Mouse (Mus musculus): ENCODE results near the gene Echdc3. TPM values are rescaled to one million over a fixed set of nuclear protein-coding genes. Genes with fewer than 3 reads are reported as not detected.
A peak's percentile ranks its signal among the peaks of the same experiment; 100 is the strongest.

Echdc3 gene
- 0.06 TPM in 1 of 2 replicates, not detected in the other for polyA plus RNA-seq (2012)

DNA sequence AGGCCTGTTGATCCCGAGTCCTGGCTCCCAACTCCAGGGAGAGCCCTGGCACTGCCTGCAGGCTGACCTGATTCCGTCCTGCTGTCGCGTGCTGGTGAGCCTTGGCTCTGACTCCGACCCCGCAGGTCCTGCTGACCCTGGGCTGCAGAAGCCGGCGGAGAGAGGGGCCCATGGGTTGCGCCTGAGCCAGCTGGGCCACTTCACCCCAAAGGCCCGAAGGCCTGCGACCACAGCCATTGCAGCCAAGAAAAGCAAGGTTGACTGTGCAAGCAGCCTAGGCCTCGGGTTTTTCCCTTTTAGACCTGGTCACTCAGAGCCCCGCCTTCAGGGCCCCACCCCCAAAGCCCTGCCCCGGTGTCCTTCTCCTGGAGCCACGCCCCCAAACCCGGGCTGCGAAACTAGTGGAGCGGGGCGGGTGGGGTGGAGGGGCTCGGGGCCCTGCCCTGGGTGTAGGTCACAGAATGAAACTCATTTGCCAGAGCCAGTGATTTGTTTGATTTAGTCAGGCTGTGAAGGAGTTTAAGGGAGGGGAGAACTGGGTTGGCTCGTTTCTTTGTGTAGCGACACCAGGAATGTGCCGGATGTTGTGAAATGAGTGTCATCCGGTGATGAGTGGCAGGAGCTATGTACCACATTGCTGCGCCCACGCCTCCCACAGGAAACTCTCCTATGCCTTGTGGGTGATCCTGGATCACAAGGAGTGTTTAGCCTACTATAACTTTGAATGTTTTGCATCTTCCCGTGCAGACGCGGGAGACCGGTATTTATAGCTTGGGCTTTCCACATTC, at the start of gene Echdc3:
Gene Echdc3, minus strand, starts transcription at position 310 of the 788 bp plus-strand sequence.
- H3K4me1 ChIP-seq (ENCODE audit: control insufficient read depth): peaks cover 9% of the 10 kb centered on the region
- peaks cover 21% of the 10 kb centered on the region for H3K27me3 ChIP-seq (ENCODE audit: control insufficient read depth)
- TF ChIP-seq TAL1 (IDR thresholded peaks at IDR 0.05; ENCODE audit: low read length) (no peak), GATA1 (IDR thresholded peaks at IDR 0.05; ENCODE audit: low read length) (no peak)
- H3K4me3 ChIP-seq (replicated peaks): peak within 1 kb of the TSS; percentile 48
- no peaks in the 10 kb centered on the region for H3K36me3 ChIP-seq (ENCODE audit: control insufficient read depth)
- no peaks in the 10 kb centered on the region for H3K9me3 ChIP-seq (ENCODE audit: control insufficient read depth, low read length)

DNA sequence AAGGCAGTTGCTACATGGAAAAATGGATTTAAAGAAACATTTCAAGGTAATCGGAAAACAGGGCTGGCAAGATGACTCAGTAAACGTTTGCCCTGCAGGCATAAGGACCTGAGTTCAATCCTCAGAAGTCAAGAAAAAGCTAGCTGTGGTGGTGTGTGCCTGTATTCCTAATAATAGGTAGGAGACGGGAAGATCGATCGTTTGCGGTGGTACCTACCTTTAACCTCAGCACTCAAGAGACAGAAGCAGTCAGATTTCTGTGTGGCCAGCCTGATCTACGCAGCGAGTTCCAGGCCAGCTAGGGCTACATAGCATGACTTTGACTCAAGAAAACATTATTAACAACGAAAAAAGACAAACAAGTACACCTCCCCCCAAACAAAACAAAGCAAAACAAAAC, 48.9 kb upstream of the Echdc3 start:
- Histone ChIP-seq H3K9me3 (ENCODE audit: control insufficient read depth, low read length) (peaks cover 14% of the 10 kb centered on the region), H3K36me3 (ENCODE audit: control insufficient read depth) (peaks cover 8% of the 10 kb centered on the region), H3K27me3 (ENCODE audit: control insufficient read depth) (no peaks in the 10 kb centered on the region), H3K4me3 (replicated peaks) (no peak overlapping the region), H3K4me1 (ENCODE audit: control insufficient read depth) (peaks cover 44% of the 10 kb centered on the region)
- TF ChIP-seq GATA1 (IDR thresholded peaks at IDR 0.05; ENCODE audit: low read length): no peak
- no peak for TF ChIP-seq TAL1 (IDR thresholded peaks at IDR 0.05; ENCODE audit: low read length)

DNA sequence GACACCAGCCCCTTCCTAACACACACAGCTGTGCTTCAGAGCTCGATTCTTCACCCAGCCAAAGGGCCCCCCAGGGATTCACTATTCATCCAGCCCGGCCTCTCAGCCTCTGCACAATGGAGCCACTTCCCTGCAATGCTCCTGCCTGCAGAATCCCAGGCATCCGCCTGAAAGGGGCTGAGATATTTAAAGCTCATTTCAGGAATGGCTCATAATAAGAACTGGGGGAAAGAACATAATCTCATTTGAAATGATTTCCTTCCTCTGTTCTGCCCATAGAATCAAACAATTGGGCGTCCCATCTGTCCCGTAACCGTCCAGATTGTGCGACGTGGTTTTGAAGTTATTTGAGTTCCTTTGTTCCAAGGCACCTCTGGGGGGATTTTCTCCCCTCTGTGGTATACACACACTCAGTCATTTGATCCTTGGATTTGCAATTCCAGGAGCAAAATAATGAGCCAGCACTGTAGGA, 48.4 kb upstream of the Echdc3 start:
- Histone ChIP-seq H3K27me3 (ENCODE audit: control insufficient read depth) (no peaks in the 10 kb centered on the region), H3K4me3 (replicated peaks) (no peak overlapping the region), H3K9me3 (ENCODE audit: control insufficient read depth, low read length) (peaks cover 13% of the 10 kb centered on the region), H3K4me1 (ENCODE audit: control insufficient read depth) (peaks cover 41% of the 10 kb centered on the region), H3K36me3 (ENCODE audit: control insufficient read depth) (peaks cover 8% of the 10 kb centered on the region)
- no peak for TF ChIP-seq GATA1 (IDR thresholded peaks at IDR 0.05; ENCODE audit: low read length)
- no peak for TF ChIP-seq TAL1 (IDR thresholded peaks at IDR 0.05; ENCODE audit: low read length)

DNA sequence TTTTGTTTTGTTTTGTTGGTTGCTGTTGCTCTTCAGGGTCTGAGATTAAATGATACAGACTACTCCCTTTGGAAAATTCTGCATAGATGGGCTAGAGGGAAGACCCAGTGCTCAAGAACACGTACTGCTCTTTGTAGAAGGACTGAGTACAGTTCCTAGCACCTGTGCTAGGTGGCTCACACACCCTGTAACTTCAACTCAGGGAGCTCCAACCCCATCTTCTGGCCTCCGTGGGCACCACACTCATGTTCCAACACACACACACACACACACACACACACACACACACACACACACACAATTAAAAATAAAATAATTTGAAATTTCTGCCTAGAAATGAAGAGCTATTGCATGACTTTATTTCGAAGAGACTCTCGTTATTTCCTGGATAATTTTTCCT, 47.8 kb upstream of the Echdc3 start:
- H3K4me3 ChIP-seq (replicated peaks): no peak overlapping the region
- peaks cover 3% of the 10 kb centered on the region for H3K36me3 ChIP-seq (ENCODE audit: control insufficient read depth)
- peaks cover 36% of the 10 kb centered on the region for H3K4me1 ChIP-seq (ENCODE audit: control insufficient read depth)
- H3K9me3 ChIP-seq (ENCODE audit: control insufficient read depth, low read length): peaks cover 7% of the 10 kb centered on the region
- TF ChIP-seq TAL1 (IDR thresholded peaks at IDR 0.05; ENCODE audit: low read length) (no peak), GATA1 (IDR thresholded peaks at IDR 0.05; ENCODE audit: low read length) (no peak)
- no peaks in the 10 kb centered on the region for H3K27me3 ChIP-seq (ENCODE audit: control insufficient read depth)

DNA sequence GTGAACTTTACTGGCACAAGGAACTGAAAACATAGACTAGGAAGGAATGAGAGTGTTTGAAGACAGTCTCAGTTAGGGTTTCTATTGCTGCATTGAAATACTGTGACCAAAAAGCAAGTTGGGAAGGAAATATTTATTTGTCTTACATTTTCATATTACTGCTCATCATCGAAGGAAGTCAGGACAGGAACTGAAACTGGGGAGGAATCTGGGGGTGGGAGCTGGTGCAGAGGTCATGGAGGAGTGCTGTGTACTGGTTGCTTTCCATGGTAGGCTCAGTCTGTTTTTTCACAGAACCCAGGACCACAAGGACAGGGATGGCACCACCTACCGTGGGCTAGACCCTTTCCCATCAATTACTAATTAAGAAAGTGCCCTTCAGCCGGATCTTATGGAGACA, 46.3 kb upstream of the Echdc3 start:
- no peak for TF ChIP-seq GATA1 (IDR thresholded peaks at IDR 0.05; ENCODE audit: low read length)
- TF ChIP-seq TAL1 (IDR thresholded peaks at IDR 0.05; ENCODE audit: low read length): no peak

DNA sequence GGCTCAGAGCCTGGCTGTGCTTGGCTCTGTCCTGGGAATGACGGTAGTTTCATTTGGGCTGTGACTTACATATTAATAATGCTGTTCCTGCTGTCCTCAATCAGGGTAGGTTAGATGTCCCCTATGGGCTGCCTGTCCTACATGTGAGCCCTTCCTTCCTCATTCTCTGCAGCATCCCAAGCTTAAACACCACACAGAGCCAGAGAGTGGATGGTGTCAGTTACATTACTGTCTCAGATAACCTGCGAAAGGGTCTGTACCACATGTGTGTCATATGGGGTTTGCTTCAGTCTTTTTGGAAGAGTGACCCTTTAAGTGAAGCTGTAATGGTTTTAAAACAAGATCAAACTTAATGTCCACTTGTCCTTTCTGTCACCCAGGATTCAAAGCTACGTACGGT, 45.2 kb upstream of the Echdc3 start:
- H3K4me3 ChIP-seq (replicated peaks): no peak overlapping the region
- peaks cover 5% of the 10 kb centered on the region for H3K9me3 ChIP-seq (ENCODE audit: control insufficient read depth, low read length)
- no peaks in the 10 kb centered on the region for H3K27me3 ChIP-seq (ENCODE audit: control insufficient read depth)
- TF ChIP-seq TAL1 (IDR thresholded peaks at IDR 0.05; ENCODE audit: low read length): no peak
- H3K36me3 ChIP-seq (ENCODE audit: control insufficient read depth): no peaks in the 10 kb centered on the region
- peaks cover 10% of the 10 kb centered on the region for H3K4me1 ChIP-seq (ENCODE audit: control insufficient read depth)

More for the DNA sequence above, 46.3 kb upstream of the Echdc3 start:
- H3K27me3 ChIP-seq (ENCODE audit: control insufficient read depth): no peaks in the 10 kb centered on the region
- H3K36me3 ChIP-seq (ENCODE audit: control insufficient read depth): no peaks in the 10 kb centered on the region
- H3K4me3 ChIP-seq (replicated peaks): no peak overlapping the region
- peaks cover 21% of the 10 kb centered on the region for H3K4me1 ChIP-seq (ENCODE audit: control insufficient read depth)
- H3K9me3 ChIP-seq (ENCODE audit: control insufficient read depth, low read length): peaks cover 5% of the 10 kb centered on the region

DNA sequence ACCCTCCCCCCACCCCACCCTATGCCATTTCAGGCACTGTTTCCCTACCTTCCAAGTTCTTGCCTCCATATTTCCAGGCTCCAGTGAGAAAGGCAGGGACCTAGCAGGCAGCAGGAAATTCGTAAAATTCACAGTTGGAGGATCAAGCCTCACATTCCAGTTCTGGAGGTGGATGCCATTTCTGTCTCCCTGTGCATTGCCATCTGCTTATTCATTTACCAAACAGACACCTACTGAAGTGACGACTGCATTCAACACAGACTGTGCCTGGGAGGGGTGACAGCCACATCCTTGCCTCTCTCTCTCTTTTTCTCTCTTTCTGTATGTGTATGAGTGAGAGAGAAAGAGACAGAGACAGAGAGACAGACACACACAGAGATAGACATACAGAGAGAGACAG, 44.3 kb upstream of the Echdc3 start:
- Histone ChIP-seq H3K27me3 (ENCODE audit: control insufficient read depth) (no peaks in the 10 kb centered on the region), H3K4me3 (replicated peaks) (no peak overlapping the region), H3K36me3 (ENCODE audit: control insufficient read depth) (no peaks in the 10 kb centered on the region), H3K4me1 (ENCODE audit: control insufficient read depth) (peaks cover 2% of the 10 kb centered on the region), H3K9me3 (ENCODE audit: control insufficient read depth, low read length) (peaks cover 5% of the 10 kb centered on the region)
- TF ChIP-seq TAL1 (IDR thresholded peaks at IDR 0.05; ENCODE audit: low read length) (no peak), GATA1 (IDR thresholded peaks at IDR 0.05; ENCODE audit: low read length) (no peak)

DNA sequence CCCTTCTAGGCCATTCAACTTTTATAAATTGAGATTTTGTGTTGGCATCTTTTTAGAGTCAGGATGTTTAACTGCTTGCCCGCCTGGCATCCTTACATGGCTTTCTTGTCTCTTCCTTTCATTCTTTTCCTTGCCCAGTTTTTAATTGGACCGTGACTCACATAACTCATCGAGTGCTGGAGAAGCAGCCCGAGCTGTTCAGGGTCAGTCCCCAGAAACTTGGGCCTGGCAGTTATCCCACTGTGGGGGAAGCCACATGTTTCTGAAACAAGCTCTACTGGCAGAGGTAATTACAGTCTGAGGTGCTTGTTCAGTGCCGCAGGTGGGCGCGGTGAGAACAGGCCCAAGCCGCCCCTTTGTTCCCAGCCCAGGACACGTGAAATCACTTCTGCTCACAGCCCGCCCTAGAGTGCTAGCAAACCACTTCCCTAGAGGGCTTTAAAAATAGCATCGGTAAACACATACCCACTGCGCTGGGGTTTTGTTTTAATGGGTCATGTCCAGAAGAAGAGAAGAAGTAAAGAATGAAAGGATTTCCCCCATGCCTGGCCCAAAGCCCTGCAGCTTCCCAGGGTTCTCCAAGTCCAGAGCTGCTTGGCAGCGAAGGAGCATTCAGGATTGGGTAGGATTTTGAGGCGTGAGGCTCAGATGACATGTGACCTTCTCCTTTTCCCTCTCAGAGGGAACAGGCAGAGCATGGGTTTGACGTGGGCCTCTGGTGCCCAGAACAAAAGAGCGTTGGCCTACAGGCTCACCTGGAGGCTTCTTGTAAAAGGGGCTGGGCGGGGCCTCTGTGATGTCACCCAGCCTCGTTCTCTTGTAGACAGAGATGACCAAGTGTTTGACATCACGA, 43.4 kb upstream of the Echdc3 start:
- Histone ChIP-seq H3K27me3 (ENCODE audit: control insufficient read depth) (no peaks in the 10 kb centered on the region; the same call in 1 of the 2 replicates), H3K4me3 (replicated peaks) (no peak overlapping the region), H3K36me3 (ENCODE audit: control insufficient read depth) (no peaks in the 10 kb centered on the region), H3K9me3 (ENCODE audit: control insufficient read depth, low read length) (peaks cover 5% of the 10 kb centered on the region), H3K4me1 (ENCODE audit: control insufficient read depth) (peaks cover 3% of the 10 kb centered on the region)
- TF ChIP-seq GATA1 (IDR thresholded peaks at IDR 0.05; ENCODE audit: low read length): no peak
- no peak for TF ChIP-seq TAL1 (IDR thresholded peaks at IDR 0.05; ENCODE audit: low read length)

DNA sequence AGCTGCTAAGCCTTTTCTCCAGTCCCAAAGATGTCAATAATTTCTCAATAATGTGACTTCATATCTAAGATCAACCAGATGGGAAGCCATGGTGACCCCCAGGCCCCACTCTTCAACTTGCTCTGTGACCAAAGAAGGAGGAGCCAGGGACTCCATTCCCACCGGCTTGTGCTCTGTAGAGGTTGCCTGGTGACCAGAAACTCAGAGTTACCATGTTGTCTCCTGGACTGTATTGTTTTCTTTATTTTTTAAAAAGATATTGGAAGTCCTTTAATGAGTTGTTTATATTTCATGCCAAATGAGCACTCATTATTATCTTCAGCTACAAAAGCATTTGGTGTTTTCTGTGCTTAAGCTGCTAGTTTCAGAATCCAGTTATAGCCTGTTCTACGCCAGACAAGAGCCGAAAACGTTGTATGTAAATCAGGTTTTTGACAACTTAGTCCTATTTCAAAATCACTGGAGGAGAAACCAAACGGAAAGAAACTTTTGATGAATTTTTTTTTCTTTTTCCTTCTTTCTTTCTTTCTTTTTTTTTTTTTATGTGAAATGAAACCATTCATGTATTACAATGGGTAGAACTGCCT, 42.7 kb upstream of the Echdc3 start:
- no peaks in the 10 kb centered on the region; the same call in 1 of the 2 replicates for H3K27me3 ChIP-seq (ENCODE audit: control insufficient read depth)
- TF ChIP-seq GATA1 (IDR thresholded peaks at IDR 0.05; ENCODE audit: low read length): no peak
- peaks cover 7% of the 10 kb centered on the region for H3K4me1 ChIP-seq (ENCODE audit: control insufficient read depth)
- H3K9me3 ChIP-seq (ENCODE audit: control insufficient read depth, low read length): peaks cover 5% of the 10 kb centered on the region
- no peaks in the 10 kb centered on the region for H3K36me3 ChIP-seq (ENCODE audit: control insufficient read depth)
- H3K4me3 ChIP-seq (replicated peaks): no peak overlapping the region
